Mouse (Mus musculus): ENCODE data around the gene Pth1r. TPM values are rescaled to one million over a fixed set of nuclear protein-coding genes. Genes with fewer than 3 reads are reported as not detected.

The Pth1r gene
- total and polyA plus RNA-seq, 3 experiments: 6.0 to 10.3 (median 7.0) TPM

DNA sequence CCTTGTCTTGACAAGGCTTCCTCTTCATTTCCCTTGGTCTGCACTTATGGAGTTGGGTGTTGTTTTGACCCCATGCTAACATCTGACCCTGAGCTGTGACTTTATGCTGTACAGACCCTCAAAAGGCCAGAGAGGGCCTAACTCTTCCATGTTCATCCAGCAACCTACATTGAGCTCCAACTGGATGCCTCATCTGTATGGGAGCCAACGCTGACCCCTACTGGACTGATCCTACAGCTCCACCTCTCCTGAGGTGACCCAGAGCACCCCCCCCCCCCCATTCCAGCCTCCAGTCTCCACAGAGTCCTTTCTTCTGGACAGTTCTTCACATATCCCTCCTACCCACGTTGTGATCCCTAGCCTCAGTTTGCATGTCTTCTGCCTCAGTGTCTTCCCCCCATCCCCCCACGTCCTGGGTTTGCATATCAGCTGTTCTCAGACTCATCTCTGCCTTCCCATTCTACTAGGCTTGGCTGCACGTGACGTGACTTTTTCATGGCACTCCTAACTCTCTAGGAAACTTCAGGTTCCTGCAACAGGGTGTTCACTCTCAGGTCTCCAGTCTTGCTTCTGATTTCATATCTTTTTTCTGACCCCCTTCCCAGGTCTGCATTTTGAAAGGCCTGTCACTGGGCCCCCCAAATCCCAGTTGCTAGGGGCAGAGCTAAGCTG is 32.4 kb upstream of the Pth1r start:
- DNase-seq: no peak
- Histone ChIP-seq H3K9ac (ENCODE audit: low read depth, low read length) (no peak overlapping the region), H3K36me3 (ENCODE audit: control insufficient read depth, insufficient read depth, low read length) (no peaks in the 10 kb centered on the region), H3K4me1 (ENCODE audit: control insufficient read depth, insufficient read depth, low read length) (no peaks in the 10 kb centered on the region; the same call in 1 of the 2 replicates), H3K27me3 (ENCODE audit: control insufficient read depth, insufficient read depth, low read length) (no peaks in the 10 kb centered on the region), H3K27ac (no peak overlapping the region), H3K79me2 (replicated peaks; ENCODE audit: control insufficient read depth, insufficient read depth, low read length) (no peaks in the 10 kb centered on the region), H3K4me3 (no peak overlapping the region)
- TF ChIP-seq EP300 (IDR thresholded peaks at IDR 0.05; ENCODE audit: insufficient read depth, low read depth, low read length) (no peak), CTCF (IDR thresholded peaks at IDR 0.05) (peak; percentile 37), POLR2A (IDR thresholded peaks at IDR 0.05; ENCODE audit: insufficient read depth, low read depth, low read length) (no peak)
- 64% methylated on average over 5 of the region's 5 CpGs for WGBS
- intact Hi-C loops (cut with DNase I): loop anchor here (2.0 kb wide), 1 partner anchor 21 kb away; no protein-coding TSS in a partner anchor

DNA sequence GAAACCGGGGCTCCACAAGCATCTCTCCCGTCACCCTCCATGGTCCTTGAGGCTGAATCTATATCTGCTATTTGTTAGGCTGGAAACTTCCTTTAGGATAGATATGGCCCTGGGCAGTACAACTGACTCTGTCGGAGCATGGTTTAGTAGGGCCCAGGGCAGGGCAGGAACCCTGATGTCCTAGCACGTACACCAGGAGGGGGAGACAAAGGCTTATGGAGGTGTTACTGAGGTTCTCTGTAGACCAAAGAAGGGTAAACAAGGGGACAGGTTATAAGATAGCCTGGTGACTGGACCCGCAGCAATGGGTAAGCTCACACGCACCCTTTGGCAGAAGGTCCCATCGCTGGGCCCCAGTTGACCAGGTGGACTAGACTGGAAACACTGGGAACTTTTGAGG is 31.6 kb upstream of the Pth1r start:
- H3K36me3 ChIP-seq (ENCODE audit: control insufficient read depth, insufficient read depth, low read length): no peaks in the 10 kb centered on the region
- 86% methylated on average over 7 of the region's 7 CpGs for WGBS
- no peak for TF ChIP-seq POLR2A (IDR thresholded peaks at IDR 0.05; ENCODE audit: insufficient read depth, low read depth, low read length)
- TF ChIP-seq EP300 (IDR thresholded peaks at IDR 0.05; ENCODE audit: insufficient read depth, low read depth, low read length): no peak
- TF ChIP-seq CTCF (IDR thresholded peaks at IDR 0.05): no peak
- intact Hi-C loops (cut with DNase I): loop anchor here (2.0 kb wide), 1 partner anchor 20 kb away; no protein-coding TSS in a partner anchor
- no peaks in the 10 kb centered on the region for H3K79me2 ChIP-seq (replicated peaks; ENCODE audit: control insufficient read depth, insufficient read depth, low read length)
- H3K27me3 ChIP-seq (ENCODE audit: control insufficient read depth, insufficient read depth, low read length): no peaks in the 10 kb centered on the region
- no peak overlapping the region for H3K27ac ChIP-seq
- no peak overlapping the region for H3K9ac ChIP-seq (ENCODE audit: low read depth, low read length)
- H3K4me1 ChIP-seq (ENCODE audit: control insufficient read depth, insufficient read depth, low read length): no peaks in the 10 kb centered on the region; the same call in 1 of the 2 replicates
- no peak overlapping the region for H3K4me3 ChIP-seq
- no peak for DNase-seq

- no peaks in the 10 kb centered on the region for H3K79me2 ChIP-seq (replicated peaks; ENCODE audit: control insufficient read depth, insufficient read depth, low read length)
- no peak overlapping the region for H3K27ac ChIP-seq
- H3K4me3 ChIP-seq: no peak overlapping the region
- DNase-seq: no peak
- TF ChIP-seq POLR2A (IDR thresholded peaks at IDR 0.05; ENCODE audit: insufficient read depth, low read depth, low read length): no peak
- TF ChIP-seq CTCF (IDR thresholded peaks at IDR 0.05): no peak
- no peak for TF ChIP-seq EP300 (IDR thresholded peaks at IDR 0.05; ENCODE audit: insufficient read depth, low read depth, low read length)
- H3K4me1 ChIP-seq (ENCODE audit: control insufficient read depth, insufficient read depth, low read length): no peaks in the 10 kb centered on the region; the same call in 1 of the 2 replicates
- intact Hi-C loops (cut with DNase I): loop anchor here (2.0 kb wide), 1 partner anchor 19 kb away; no protein-coding TSS in a partner anchor
- no peaks in the 10 kb centered on the region for H3K36me3 ChIP-seq (ENCODE audit: control insufficient read depth, insufficient read depth, low read length)
- no peaks in the 10 kb centered on the region for H3K27me3 ChIP-seq (ENCODE audit: control insufficient read depth, insufficient read depth, low read length)
- no peak overlapping the region for H3K9ac ChIP-seq (ENCODE audit: low read depth, low read length)
- 55% methylated on average over 1 of the region's 1 CpGs for WGBS
These were observed 31.2 kb upstream of the Pth1r start for GRCm38 (mm10) chr9:110778100-110778499.

DNA sequence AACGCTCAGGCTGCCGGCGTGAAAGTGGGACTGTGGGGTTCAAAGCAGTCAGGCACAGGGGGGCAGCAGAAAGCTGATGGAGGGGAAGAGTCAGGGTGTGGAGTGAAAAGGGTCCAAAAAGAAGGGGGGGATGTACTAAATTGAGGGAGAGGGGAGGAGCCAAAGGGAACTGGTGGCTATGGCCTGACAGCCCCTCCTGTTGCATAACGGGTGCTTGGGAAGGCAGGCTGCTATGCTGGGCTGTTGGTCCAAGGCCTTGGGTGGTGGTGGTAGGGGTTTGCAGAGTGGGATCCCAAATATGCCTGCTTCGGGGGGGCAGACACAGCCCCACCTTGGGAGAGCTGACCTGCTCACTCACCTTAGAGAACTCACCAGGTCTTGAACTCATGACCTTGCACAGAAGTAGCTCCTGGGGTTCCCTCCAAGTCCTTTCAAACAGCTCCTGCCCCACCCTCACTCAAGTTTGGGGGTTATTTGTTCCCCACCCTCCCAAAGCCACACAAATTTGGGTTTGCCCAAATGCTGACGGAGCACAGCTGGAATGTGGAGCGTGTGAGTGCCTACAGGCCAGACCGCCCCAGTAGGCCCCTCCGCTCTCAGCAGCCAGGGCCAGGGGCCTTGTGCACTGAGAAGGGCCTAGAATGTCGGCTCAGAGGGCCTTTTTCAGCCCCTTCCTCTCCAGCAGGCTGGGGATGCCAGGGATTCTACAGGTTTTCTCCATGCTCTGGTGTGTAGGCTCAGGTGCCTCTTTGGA is 28.5 kb upstream of the Pth1r start:
- Histone ChIP-seq H3K9ac (ENCODE audit: low read depth, low read length) (no peak overlapping the region), H3K36me3 (ENCODE audit: control insufficient read depth, insufficient read depth, low read length) (no peaks in the 10 kb centered on the region), H3K79me2 (replicated peaks; ENCODE audit: control insufficient read depth, insufficient read depth, low read length) (no peaks in the 10 kb centered on the region), H3K4me1 (ENCODE audit: control insufficient read depth, insufficient read depth, low read length) (no peaks in the 10 kb centered on the region), H3K27ac (no peak overlapping the region), H3K27me3 (ENCODE audit: control insufficient read depth, insufficient read depth, low read length) (no peaks in the 10 kb centered on the region), H3K4me3 (no peak overlapping the region)
- 78% methylated on average over 10 of the region's 10 CpGs for WGBS
- no peak for DNase-seq
- intact Hi-C loops (cut with DNase I): no loop called here
- TF ChIP-seq EP300 (IDR thresholded peaks at IDR 0.05; ENCODE audit: insufficient read depth, low read depth, low read length) (no peak), CTCF (IDR thresholded peaks at IDR 0.05) (no peak), POLR2A (IDR thresholded peaks at IDR 0.05; ENCODE audit: insufficient read depth, low read depth, low read length) (no peak)

DNA sequence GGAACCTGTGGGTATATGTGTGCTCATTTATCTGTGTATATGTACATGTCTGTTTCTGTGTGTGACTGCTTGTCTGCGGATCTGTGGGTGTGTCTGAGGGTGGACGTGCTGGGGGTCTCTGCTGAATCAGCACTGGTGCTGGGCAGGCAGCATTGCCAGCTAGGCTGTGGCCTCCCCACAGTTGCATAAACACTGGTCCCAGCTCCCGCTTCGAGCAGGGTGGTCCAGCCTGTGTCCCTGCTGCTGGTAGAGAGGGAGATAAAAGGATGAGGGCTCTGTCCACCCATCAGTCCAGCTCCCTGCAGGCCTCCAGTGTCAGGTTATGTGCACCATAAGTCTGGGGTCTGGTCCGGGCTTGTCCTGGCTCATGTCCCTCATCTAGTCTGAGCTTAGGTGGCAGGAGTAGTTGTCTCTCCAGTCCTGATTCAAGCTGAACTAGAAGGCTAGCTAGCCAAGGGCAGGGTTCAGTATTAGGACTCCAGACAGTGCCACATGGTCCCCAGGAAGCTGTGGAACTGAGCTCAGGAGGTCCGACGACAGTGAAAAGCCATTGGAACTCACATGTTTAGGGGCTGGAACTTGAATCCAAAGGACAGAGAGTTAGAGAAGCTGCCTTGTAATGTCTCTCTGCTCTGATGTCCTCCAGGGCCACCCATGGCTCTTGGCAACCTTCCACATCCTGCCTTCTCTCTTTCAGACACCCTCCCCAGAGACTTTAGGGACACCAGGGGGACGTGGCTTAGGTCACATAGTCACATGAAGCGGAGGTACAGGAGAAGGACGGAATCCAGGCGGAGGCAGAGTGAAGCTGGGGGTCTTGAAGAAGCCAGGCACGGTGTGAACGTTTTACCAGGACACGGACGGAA is 27.7 kb upstream of the Pth1r start:
- no peak for TF ChIP-seq POLR2A (IDR thresholded peaks at IDR 0.05; ENCODE audit: insufficient read depth, low read depth, low read length)
- no peak for TF ChIP-seq EP300 (IDR thresholded peaks at IDR 0.05; ENCODE audit: insufficient read depth, low read depth, low read length)
- no peak for TF ChIP-seq CTCF (IDR thresholded peaks at IDR 0.05)
- no peak for DNase-seq
- Histone ChIP-seq H3K27ac (no peak overlapping the region), H3K4me3 (no peak overlapping the region), H3K36me3 (ENCODE audit: control insufficient read depth, insufficient read depth, low read length) (no peaks in the 10 kb centered on the region), H3K9ac (ENCODE audit: low read depth, low read length) (no peak overlapping the region), H3K79me2 (replicated peaks; ENCODE audit: control insufficient read depth, insufficient read depth, low read length) (no peaks in the 10 kb centered on the region), H3K27me3 (ENCODE audit: control insufficient read depth, insufficient read depth, low read length) (no peaks in the 10 kb centered on the region), H3K4me1 (ENCODE audit: control insufficient read depth, insufficient read depth, low read length) (no peaks in the 10 kb centered on the region)
- intact Hi-C loops (cut with DNase I): no loop called here
- WGBS: 50% methylated on average over 15 of the region's 15 CpGs

Measured in heart, adult 2 months (tissue).